Mouse (Mus musculus): ENCODE results near the gene Hsdl2. TPM values are rescaled to one million over a fixed set of nuclear protein-coding genes. Genes with fewer than 3 reads are reported as not detected.

Hsdl2 gene
- total RNA-seq, 2 experiments from 2014 or later = 8.9 to 14.6 TPM

GRCm38 (mm10) chr4:59619611-59620245 lies 38.4 kb downstream of the Hsdl2 start:
- no peak for ATAC-seq (replicated peaks; ENCODE audit: low FRiP score, poor library complexity, severe bottlenecking)

- ATAC-seq (replicated peaks; ENCODE audit: low FRiP score, poor library complexity, severe bottlenecking) = no peak
These were observed 44.3 kb downstream of the Hsdl2 start for GRCm38 (mm10) chr4:59625676-59625997.

- ATAC-seq (replicated peaks; ENCODE audit: low FRiP score, poor library complexity, severe bottlenecking) = peak; percentile 93
These were observed 44.9 kb downstream of the Hsdl2 start, which contains the start of gene E130308A19Rik for GRCm38 (mm10) chr4:59625998-59626910. E130308A19Rik (plus strand) TSS chr4:59626211.

GRCm38 (mm10) chr4:59628255-59628654 lies 46.9 kb downstream of the Hsdl2 start:
- ATAC-seq (replicated peaks; ENCODE audit: low FRiP score, poor library complexity, severe bottlenecking) = no peak

- ATAC-seq (replicated peaks; ENCODE audit: low FRiP score, poor library complexity, severe bottlenecking) = no peak
These were observed 47.9 kb downstream of the Hsdl2 start for GRCm38 (mm10) chr4:59629076-59629874.

GRCm38 (mm10) chr4:59630122-59630521 lies 48.8 kb downstream of the Hsdl2 start:
- ATAC-seq (replicated peaks; ENCODE audit: low FRiP score, poor library complexity, severe bottlenecking) = no peak

- ATAC-seq (replicated peaks; ENCODE audit: low FRiP score, poor library complexity, severe bottlenecking) = no peak
These were observed 53.2 kb downstream of the Hsdl2 start for GRCm38 (mm10) chr4:59634532-59634931.

GRCm38 (mm10) chr4:59639163-59639562 lies 57.8 kb downstream of the Hsdl2 start:
- no peak for ATAC-seq (replicated peaks; ENCODE audit: low FRiP score, poor library complexity, severe bottlenecking)

GRCm38 (mm10) chr4:59640720-59641119 lies 59.4 kb downstream of the Hsdl2 start:
- ATAC-seq (replicated peaks; ENCODE audit: low FRiP score, poor library complexity, severe bottlenecking) = no peak

GRCm38 (mm10) chr4:59642039-59642438 lies 60.7 kb downstream of the Hsdl2 start:
- no peak for ATAC-seq (replicated peaks; ENCODE audit: low FRiP score, poor library complexity, severe bottlenecking)

GRCm38 (mm10) chr4:59642657-59643056 lies 61.3 kb downstream of the Hsdl2 start:
- no peak for ATAC-seq (replicated peaks; ENCODE audit: low FRiP score, poor library complexity, severe bottlenecking)

- no peak for ATAC-seq (replicated peaks; ENCODE audit: low FRiP score, poor library complexity, severe bottlenecking)
These were observed 63.1 kb downstream of the Hsdl2 start for GRCm38 (mm10) chr4:59644431-59644830.

GRCm38 (mm10) chr4:59644992-59645391 lies 63.6 kb downstream of the Hsdl2 start:
- ATAC-seq (replicated peaks; ENCODE audit: low FRiP score, poor library complexity, severe bottlenecking) = no peak

- 0 out of 2 replicates have a peak, but pooled peaks have one; percentile 50 for ATAC-seq (replicated peaks; ENCODE audit: low FRiP score, poor library complexity, severe bottlenecking)
These were observed 64.2 kb downstream of the Hsdl2 start for GRCm38 (mm10) chr4:59645610-59646009.

- ATAC-seq (replicated peaks; ENCODE audit: low FRiP score, poor library complexity, severe bottlenecking) = peak; percentile 86
These were observed 64.8 kb downstream of the Hsdl2 start for GRCm38 (mm10) chr4:59646020-59646696.

GRCm38 (mm10) chr4:59649119-59649518 lies 67.8 kb downstream of the Hsdl2 start:
- no peak for ATAC-seq (replicated peaks; ENCODE audit: low FRiP score, poor library complexity, severe bottlenecking)

GRCm38 (mm10) chr4:59652166-59652681 lies 70.9 kb downstream of the Hsdl2 start:
- no peak for ATAC-seq (replicated peaks; ENCODE audit: low FRiP score, poor library complexity, severe bottlenecking)

GRCm38 (mm10) chr4:59656061-59656642 lies 74.8 kb downstream of the Hsdl2 start:
- no peak for ATAC-seq (replicated peaks; ENCODE audit: low FRiP score, poor library complexity, severe bottlenecking)

GRCm38 (mm10) chr4:59662163-59662562 lies 80.8 kb downstream of the Hsdl2 start:
- no peak for ATAC-seq (replicated peaks; ENCODE audit: low FRiP score, poor library complexity, severe bottlenecking)
